Mouse (Mus musculus) lung, adult 2 months (tissue): ENCODE measurements around the gene Kif5a. TPM values are rescaled to one million over a fixed set of nuclear protein-coding genes. Genes with fewer than 3 reads are reported as not detected.

Experiments used
- DNase-seq: peaks from one replicate; pipeline ENCODE4 v3.0.0; 2022
- H3K4me1 ChIP-seq: fragments of 200-500 bp; 2 replicates; pipeline ENCODE4 v1.6.1; 2011; ENCODE audit warnings: low read length; ENCODE audit not compliant: control insufficient read depth, insufficient read depth
- H3K4me3 ChIP-seq: fragments of 200-500 bp; replicated peaks from 2 replicates; pipeline ENCODE3; 2011; ENCODE audit warnings: low read depth, mild to moderate bottlenecking, control low read depth, low read length; ENCODE audit errors: extremely low read depth
- CTCF ChIP-seq: fragments of 200-500 bp; IDR thresholded peaks from 2 replicates; pipeline ENCODE4 v1.5.1; 2011; ENCODE audit warnings: mild to moderate bottlenecking, low read length, control low read depth; ENCODE audit not compliant: insufficient read depth
- POLR2A ChIP-seq: fragments of 200-500 bp; IDR thresholded peaks from 2 replicates; pipeline ENCODE4 v1.6.1; 2011; ENCODE audit warnings: low read depth, mild to moderate bottlenecking, control low read depth, low read length, borderline replicate concordance; ENCODE audit errors: extremely low read depth
- WGBS: fragments of 180-500 bp; shearing (Covaris S2); methylation state at CpG from one replicate; pipeline ENCODE4 v1.1.7; 2018; 5-methylcytosine and 5-hydroxymethylcytosine counted together
- polyA plus RNA-seq: library from polyadenylated mRNA; depleted of rRNA; stranded (reverse); fragments of >200 nt; gene quantifications from 2 replicates; pipeline ENCODE4 v1.2.3, GENCODE M21; 2012

Gene Kif5a
- polyA plus RNA-seq, 1 experiment: 1.3 TPM

DNA sequence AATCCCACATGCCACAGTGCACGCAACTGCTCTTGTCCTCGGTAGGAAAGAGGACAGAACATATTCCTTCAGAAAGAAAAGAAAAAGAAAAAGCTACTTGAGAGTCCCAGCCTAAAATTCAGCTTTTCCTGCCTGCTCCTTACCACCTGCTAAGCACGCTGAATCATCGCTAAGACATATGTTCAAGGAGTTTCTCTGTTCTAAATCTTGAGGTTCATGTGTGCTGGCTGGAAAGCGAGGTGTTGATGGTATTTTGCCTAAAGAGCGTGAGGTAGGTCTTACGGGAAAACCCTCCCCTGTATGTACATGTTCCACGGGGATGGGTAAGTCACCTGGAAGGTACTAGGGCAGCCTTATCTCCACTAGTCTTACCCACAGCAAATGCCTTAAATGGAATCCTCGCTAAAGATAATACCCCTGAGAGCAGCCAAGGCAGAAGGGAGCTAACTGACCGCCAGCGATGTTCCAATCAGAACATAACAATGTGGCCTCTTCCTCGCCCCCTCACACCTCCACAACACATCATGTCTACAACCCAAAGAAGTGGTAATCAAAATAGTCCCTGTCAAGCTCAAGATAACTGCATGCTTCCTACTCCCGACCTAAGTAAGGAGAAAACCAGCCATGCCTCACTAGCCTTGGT lies 53.1 kb downstream of the Kif5a start:
- no peak overlapping the region for H3K4me3 ChIP-seq
- TF ChIP-seq CTCF (no peak), POLR2A (no peak)
- WGBS: 87% methylated on average over 13 of the region's 13 CpGs
- H3K4me1 ChIP-seq: peaks cover 4% of the 10 kb centered on the region; the same call in 1 of the 2 replicates
- no peak for DNase-seq

DNA sequence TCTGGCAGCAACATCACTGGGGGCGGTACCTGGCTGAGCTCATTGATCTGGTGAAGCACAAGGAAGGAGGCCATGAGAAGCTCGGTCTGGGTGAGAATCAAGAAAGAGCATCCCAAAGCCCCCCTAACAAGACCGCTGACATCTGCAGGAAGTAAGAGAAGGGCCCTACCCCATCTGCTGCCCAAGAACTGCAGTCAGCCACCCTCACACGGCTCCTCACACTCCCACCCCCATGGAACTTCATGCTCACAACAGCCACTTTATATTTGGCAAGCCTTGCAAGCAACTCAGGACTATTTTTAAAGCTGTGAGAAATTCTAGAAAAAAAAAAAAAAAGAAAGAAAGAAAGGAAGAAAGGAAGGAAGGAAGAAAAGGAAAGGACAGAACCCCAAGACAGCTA lies 54.2 kb downstream of the Kif5a start:
- H3K4me3 ChIP-seq: no peak overlapping the region
- no peak for TF ChIP-seq POLR2A
- TF ChIP-seq CTCF: no peak
- H3K4me1 ChIP-seq: peaks cover 4% of the 10 kb centered on the region; the same call in 1 of the 2 replicates
- DNase-seq: no peak
- WGBS: 59% methylated on average over 4 of the region's 4 CpGs

DNA sequence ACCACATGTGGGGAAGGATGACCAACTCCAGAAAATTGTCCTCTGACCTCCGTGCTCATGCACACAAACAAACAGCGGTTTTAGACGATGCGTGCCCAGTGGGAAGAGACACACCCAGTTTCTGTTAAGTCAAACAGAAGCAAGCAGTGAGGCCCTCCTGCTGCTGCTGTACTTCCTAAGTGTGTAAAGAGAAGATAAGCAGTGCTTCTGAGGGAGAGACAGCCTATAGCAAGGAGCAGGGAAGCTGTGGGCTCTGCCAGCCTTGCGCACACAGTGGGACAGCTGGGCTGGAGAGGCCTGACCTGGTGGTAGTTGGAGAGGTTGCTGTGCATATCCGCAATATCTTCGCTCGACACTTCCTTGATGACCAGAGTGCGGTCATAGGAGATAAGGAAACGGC lies 57.8 kb downstream of the Kif5a start:
- H3K4me3 ChIP-seq: no peak overlapping the region
- peaks cover 2% of the 10 kb centered on the region; the same call in 1 of the 2 replicates for H3K4me1 ChIP-seq
- 61% methylated on average over 10 of the region's 10 CpGs for WGBS
- no peak for TF ChIP-seq CTCF
- no peak for DNase-seq

DNA sequence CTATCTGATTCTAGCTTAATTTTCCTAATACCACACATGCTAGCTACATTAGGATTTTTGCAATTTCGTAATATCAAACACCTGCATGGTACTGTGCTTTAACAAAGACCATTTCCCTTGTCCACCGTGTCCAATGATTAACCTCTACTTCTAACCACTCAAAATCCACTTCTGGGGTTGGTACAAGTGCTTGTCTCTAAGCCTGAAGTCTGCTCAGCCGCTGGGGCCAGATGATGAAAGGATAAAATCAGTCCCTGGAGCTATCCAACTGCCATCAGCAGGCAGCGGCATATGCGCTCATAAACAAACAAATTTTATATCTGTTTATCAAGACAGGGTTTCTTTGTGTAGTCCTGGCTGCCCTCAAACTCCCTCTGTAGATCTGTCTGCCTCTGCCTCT lies 58.6 kb downstream of the Kif5a start:
- WGBS: 59% methylated on average over 5 of the region's 5 CpGs
- H3K4me1 ChIP-seq: no peaks in the 10 kb centered on the region
- TF ChIP-seq POLR2A (no peak), CTCF (no peak)
- H3K4me3 ChIP-seq: no peak overlapping the region
- DNase-seq: no peak

DNA sequence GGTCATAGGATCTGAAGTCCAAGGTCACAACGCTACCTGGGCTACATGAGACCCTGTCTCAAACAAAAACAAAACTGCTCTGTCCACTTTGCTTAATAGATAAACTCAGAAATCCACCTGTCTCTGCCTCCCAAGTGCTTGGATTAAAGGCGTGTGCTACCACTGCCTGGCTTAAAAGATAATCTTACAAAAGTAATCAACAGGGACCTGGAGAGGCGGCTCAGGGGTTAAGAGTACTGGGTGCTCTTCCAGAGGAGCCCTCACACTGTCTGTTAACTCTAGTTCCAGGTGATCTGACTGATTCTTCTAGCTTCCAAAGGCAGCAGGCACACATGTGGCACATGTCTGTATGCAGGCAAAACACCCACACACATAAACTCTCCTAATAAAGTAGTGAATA lies 60.0 kb downstream of the Kif5a start:
- TF ChIP-seq CTCF (no peak), POLR2A (no peak)
- Histone ChIP-seq H3K4me3 (no peak overlapping the region), H3K4me1 (no peaks in the 10 kb centered on the region)
- DNase-seq: no peak
- WGBS: 92% methylated on average over 3 of the region's 3 CpGs

DNA sequence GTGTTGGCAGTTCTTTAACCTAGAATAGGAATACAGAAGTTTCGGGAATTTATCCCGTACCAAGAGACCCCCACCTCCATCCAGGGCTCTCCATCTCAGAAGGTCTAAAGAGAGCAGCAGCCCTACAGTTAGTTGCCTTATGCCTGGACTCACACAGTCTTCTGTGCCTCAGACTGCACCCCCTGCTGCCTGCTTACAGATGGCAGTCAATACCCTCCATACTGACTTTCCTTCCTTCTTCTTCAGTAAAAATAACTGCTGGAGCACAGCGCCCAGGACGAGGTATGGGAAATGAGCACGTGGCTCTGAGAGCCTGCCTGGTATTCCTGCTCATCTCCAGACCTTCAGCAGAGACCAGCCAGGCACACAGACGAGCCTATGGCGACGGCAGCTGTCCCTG lies 62.9 kb downstream of the Kif5a start:
- 83% methylated on average over 8 of the region's 8 CpGs for WGBS
- H3K4me1 ChIP-seq: peaks cover 3% of the 10 kb centered on the region; the same call in 1 of the 2 replicates
- TF ChIP-seq POLR2A (no peak), CTCF (no peak)
- no peak overlapping the region for H3K4me3 ChIP-seq
- no peak for DNase-seq

DNA sequence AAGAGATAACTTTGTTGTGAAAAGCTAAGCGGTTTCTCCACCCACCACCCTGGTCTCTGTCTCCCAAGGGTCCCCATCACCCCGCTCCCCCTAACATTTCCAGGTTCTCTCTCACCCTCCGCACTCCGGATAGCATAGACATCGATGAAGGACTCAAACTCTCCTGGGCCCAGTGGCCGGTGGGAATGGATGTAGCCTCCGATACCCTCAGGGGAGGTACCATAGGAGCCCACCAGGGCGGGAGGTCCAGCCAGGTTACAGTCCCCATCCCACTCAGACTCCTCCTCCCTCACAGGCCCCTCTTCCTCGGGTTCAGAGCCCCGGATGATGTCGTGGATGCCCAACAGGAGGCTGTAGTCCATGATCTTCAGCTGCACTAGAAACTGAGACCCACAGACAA lies 63.7 kb downstream of the Kif5a start:
- 89% methylated on average over 11 of the region's 11 CpGs for WGBS
- TF ChIP-seq POLR2A (no peak), CTCF (no peak)
- H3K4me3 ChIP-seq: no peak overlapping the region

DNA sequence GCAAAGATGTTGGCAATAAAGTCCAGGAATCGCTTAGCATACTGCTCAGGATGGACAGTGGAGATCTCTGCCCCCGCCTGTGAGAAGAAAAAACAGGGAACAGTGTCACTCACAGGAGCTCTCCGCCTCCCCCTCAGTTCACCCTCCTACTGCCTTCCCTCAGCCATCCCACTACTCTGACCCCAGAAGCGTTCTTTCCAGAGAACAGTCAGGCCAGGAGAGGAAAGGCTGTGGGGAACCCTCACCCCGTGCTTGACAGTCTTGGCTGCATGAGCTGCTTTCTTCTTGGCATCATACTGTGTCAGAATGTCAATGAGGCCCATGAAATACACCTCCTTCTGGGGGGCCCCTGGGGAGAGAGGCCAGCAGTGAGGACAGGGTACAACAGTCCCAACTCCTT lies 64.1 kb downstream of the Kif5a start:
- Histone ChIP-seq H3K4me3 (no peak overlapping the region), H3K4me1 (peaks cover 6% of the 10 kb centered on the region)
- DNase-seq: no peak
- no peak for TF ChIP-seq CTCF
- no peak for TF ChIP-seq POLR2A
- WGBS: 66% methylated on average over 5 of the region's 5 CpGs

More for the DNA sequence above, 63.7 kb downstream of the Kif5a start:
- H3K4me1 ChIP-seq: peaks cover 6% of the 10 kb centered on the region
- DNase-seq: no peak

DNA sequence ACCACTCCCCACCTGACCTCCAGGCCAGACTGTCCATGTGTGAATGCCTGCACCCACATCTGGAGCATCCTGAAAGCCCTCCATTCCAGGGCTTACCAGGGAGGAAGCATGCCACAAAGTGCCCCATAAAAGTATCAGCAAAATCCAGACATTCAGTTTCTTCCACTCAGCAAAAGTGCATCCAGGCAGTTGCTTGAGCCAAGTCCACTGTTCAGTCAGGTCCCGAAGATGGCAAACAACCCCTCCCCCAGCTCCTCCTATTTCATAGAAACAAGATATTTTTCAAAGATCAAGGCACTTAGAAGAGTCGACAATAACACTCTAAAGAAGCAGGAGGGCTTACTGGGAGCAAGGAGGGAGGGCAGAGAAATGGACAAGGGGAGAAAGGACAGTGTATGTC lies 64.7 kb downstream of the Kif5a start:
- WGBS: 39% methylated on average over 2 of the region's 2 CpGs
- no peak for TF ChIP-seq POLR2A
- TF ChIP-seq CTCF: no peak
- DNase-seq: no peak
- Histone ChIP-seq H3K4me1 (peaks cover 6% of the 10 kb centered on the region), H3K4me3 (no peak overlapping the region)

DNA sequence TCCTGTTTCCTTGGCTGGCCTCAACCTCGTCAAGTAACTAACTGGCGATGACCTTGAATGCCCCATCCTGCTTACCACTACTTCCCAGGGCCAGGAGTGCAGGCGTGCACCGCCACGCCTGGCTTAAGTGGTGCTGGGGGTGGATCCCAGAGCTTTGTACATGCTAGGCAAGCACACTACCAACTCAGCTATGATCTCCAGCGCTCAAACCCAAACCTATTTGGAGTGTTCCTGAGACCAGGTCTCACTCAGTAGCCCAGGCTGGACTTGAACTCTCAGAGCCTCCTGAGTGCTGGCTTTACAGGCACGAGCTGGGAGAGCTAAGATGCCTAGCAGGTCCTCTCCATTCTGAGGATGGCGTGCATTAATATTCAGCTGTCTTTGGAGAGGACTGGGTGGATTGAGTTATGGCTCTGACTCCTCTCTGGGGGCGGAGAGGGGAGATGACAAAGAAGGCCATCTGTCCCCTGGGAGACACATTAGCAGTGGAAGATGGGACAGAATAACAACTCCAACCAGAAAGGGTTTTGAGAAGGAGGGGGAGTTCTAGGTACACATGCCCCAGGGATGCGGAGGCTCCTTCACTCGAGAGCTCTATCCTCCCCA lies 65.5 kb downstream of the Kif5a start:
- 0 out of 2 replicates have a peak, but pooled peaks have one; percentile 2 for TF ChIP-seq POLR2A
- no peak for TF ChIP-seq CTCF
- Histone ChIP-seq H3K4me3 (no peak overlapping the region), H3K4me1 (peaks cover 6% of the 10 kb centered on the region)
- no peak for DNase-seq
- WGBS: 75% methylated on average over 11 of the region's 11 CpGs

DNA sequence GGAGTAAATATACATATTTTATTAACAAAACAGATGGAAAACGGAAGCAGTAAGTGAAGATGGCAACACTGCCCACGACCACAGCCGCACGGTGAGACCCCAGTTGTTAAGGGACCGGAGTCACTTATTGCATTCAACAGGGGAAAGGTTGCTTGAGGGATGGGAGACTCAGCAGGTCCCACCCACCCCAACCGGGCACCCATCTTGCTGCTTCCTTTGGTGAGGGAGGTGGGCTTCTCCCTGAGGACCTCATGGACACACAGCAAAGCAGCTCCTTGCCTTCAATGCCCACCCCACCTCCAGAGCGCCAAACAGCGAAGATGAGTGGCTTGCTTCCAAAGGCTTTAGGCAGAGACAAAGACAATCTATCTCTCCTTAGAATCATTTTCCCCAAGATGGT lies 66.0 kb downstream of the Kif5a start:
- 87% methylated on average over 8 of the region's 8 CpGs for WGBS
- H3K4me3 ChIP-seq: no peak overlapping the region

More for the DNA sequence above, 66.0 kb downstream of the Kif5a start:
- H3K4me1 ChIP-seq: peaks cover 6% of the 10 kb centered on the region
- TF ChIP-seq POLR2A (0 out of 2 replicates have a peak, but pooled peaks have one; percentile 2), CTCF (no peak)
- DNase-seq: no peak
